ENCODE assay signal across 29 mouse cellular contexts in the genomic region with DNA sequence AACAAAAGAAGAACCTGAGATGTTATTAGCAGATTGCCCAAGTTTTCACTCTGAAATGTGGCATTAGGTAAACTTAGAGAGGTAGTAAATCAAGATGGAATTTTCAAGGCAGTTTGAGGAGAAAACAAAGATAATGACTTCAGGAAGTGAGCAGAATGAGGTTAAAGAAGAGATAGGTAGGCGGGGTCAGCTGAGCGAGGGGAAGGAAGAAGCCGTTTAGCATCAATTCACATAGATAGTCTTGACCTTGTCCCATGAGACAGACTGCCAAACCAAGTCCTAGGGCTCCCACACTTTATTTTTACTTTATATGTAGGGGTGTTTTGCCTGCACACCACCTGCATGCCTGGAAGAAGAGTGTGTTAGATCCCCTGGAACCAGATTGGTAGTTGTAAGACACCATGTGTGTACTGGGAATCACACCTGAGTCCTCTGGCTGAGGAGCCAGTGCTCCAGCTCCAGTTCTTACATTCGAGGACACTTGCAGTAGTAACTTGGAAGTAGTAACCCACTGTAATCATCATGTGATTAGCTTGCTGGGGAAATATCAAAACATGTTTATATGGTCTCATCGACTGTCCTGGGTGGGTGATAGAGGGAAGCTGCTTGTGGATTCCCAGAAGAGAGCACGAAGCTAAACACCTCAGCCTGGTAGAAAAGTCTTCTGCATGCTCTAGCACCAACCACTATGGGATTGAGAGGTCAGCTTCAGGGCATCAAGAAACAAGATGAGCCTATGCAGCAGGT. TPM values are rescaled to one million over a fixed set of nuclear protein-coding genes. Genes with fewer than 3 reads are reported as not detected.
"Had no signal": no experiment of that assay in that cellular context is flagged by ENCODE, and none has a peak within 500 bp of the region (broad histone marks: within the 10 kb centered on the region; RNA-seq: fewer than 3 reads in every experiment).

No protein-coding gene starts in this region.

- ATAC-seq: intestine, postnatal 0 days; liver, postnatal 0 days; lung, postnatal 0 days; midbrain, embryonic 13.5 days; midbrain, embryonic 16.5 days had no signal

- H3K4me2 ChIP-seq: limb, embryonic 12.5 days; limb, embryonic 15.5 days; liver, embryonic 11.5 days; lung, embryonic 14.5 days; midbrain, embryonic 13.5 days; neural tube, embryonic 13.5 days; stomach, embryonic 15.5 days had no signal

- H3K4me3 ChIP-seq: layer of hippocampus, adult 2 months; left cerebral cortex, adult 2 months; limb, embryonic 12.5 days; limb, embryonic 15.5 days; megakaryocyte, embryonic 14.5 days; midbrain, embryonic 10.5 days; midbrain, embryonic 13.5 days; myocyte; neural tube, embryonic 13.5 days; stomach, embryonic 15.5 days had no signal

- H3K36me3 ChIP-seq: limb, embryonic 12.5 days; limb, embryonic 15.5 days; midbrain, embryonic 10.5 days; midbrain, embryonic 13.5 days; neural tube, embryonic 13.5 days; stomach, embryonic 15.5 days had no signal

- H3K9ac ChIP-seq: limb, embryonic 12.5 days; limb, embryonic 15.5 days; liver, embryonic 14.5 days; liver, postnatal 0 days; lung, embryonic 14.5 days; midbrain, embryonic 13.5 days; neural tube, embryonic 13.5 days; stomach, embryonic 15.5 days had no signal

- H3K9me3 ChIP-seq: limb, embryonic 12.5 days; limb, embryonic 15.5 days; megakaryocyte, embryonic 14.5 days; midbrain, embryonic 10.5 days; midbrain, embryonic 13.5 days; neural tube, embryonic 13.5 days; stomach, embryonic 15.5 days had no signal

- H3K4me1 ChIP-seq: limb, embryonic 12.5 days; limb, embryonic 15.5 days; midbrain, embryonic 13.5 days; neural tube, embryonic 13.5 days; stomach, embryonic 15.5 days had no signal

- H3K27me3 ChIP-seq: limb, embryonic 12.5 days; limb, embryonic 15.5 days; neural tube, embryonic 13.5 days; stomach, embryonic 15.5 days had no signal

- H3K27ac ChIP-seq: kidney, postnatal 0 days; layer of hippocampus, adult 2 months; left cerebral cortex, adult 2 months; limb, embryonic 12.5 days; limb, embryonic 15.5 days; liver, embryonic 14.5 days; macrophage; midbrain, embryonic 10.5 days; midbrain, embryonic 13.5 days; neural tube, embryonic 13.5 days; stomach, embryonic 15.5 days had no signal

- DNase-seq: kidney, adult 2 months; kidney, postnatal 25 days; layer of hippocampus, adult 9-11 months; liver, postnatal 0 days; lung, embryonic 14.5 days; thymus, postnatal 25 days had no signal

RNA-seq across cellular contexts. Expression of a gene that starts 4.1 kb away (rescaled TPM):
- total RNA-seq: layer of hippocampus, adult 2 months; layer of hippocampus, postnatal 25 days; left cerebral cortex, adult 2 months; left cerebral cortex, postnatal 10 days; left cerebral cortex, postnatal 36 days had no signal
- polyA plus RNA-seq: intestine, postnatal 0 days; kidney, embryonic 14.5 days; kidney, postnatal 0 days; limb, embryonic 12.5 days; liver, embryonic 11.5 days; liver, embryonic 14.5 days; liver, postnatal 0 days; lung, embryonic 14.5 days; macrophage; midbrain, embryonic 10.5 days; midbrain, embryonic 13.5 days; midbrain, embryonic 16.5 days; myocyte; neural tube, embryonic 13.5 days; small intestine, adult 2 months; thymus, postnatal 0 days had no signal
